In genomic region chr7:101093231-101093630, GRCm38 (mm10) we compare ENCODE assay signal across 12 mouse cellular contexts. TPM values are rescaled to one million over a fixed set of nuclear protein-coding genes. Genes with fewer than 3 reads are reported as not detected.
A peak's percentile ranks its signal among the peaks of the same experiment; 100 is the strongest.
DNase-seq lines count a peak whose midpoint lies in the region; ATAC-seq and TF ChIP-seq lines count a peak whose summit lies in the region.
"Had no signal": no experiment of that assay in that cellular context is flagged by ENCODE, and none has a peak within 500 bp of the region (broad histone marks: within the 10 kb centered on the region; RNA-seq: fewer than 3 reads in every experiment).

No protein-coding gene starts in this region.

- H3K4me2 ChIP-seq in heart, embryonic 16.5 days (ENCODE audit: low read depth, low read length): peak overlapping the region; percentile 10
- H3K4me2 ChIP-seq in lung, postnatal 0 days (replicated peaks; ENCODE audit: low read depth, low read length): no peak overlapping the region
- H3K4me2 ChIP-seq: hindbrain, embryonic 12.5 days; lung, embryonic 14.5 days; midbrain, embryonic 13.5 days; neural tube, embryonic 15.5 days had no signal

- peak overlapping the region; percentile 38 for H3K27ac ChIP-seq in heart, embryonic 16.5 days (ENCODE audit: low read length)
- H3K27ac ChIP-seq in lung, postnatal 0 days (ENCODE audit: low read length): no peak overlapping the region
- H3K27ac ChIP-seq: hindbrain, embryonic 12.5 days; midbrain, embryonic 13.5 days; neural tube, embryonic 15.5 days had no signal

- no peak for DNase-seq in heart, adult 18-20 months
- DNase-seq in B cell, adult 2 months: peak; percentile 52 to 57
- peak; percentile 13 for DNase-seq in skeletal muscle tissue, adult 2 months (ENCODE audit: low read depth, low spot score)
- no peak for DNase-seq in lung, postnatal 0 days (ENCODE audit: low spot score)
- DNase-seq in gastrocnemius, adult 18-20 months (ENCODE audit: low spot score): no peak
- DNase-seq: kidney, postnatal 14 days; lung, embryonic 14.5 days had no signal

- H3K36me3 ChIP-seq in heart, embryonic 16.5 days (ENCODE audit: control insufficient read depth, insufficient read depth): no peaks in the 10 kb centered on the region
- no peaks in the 10 kb centered on the region for H3K36me3 ChIP-seq in lung, postnatal 0 days (ENCODE audit: insufficient read depth, low read length)
- H3K36me3 ChIP-seq: hindbrain, embryonic 12.5 days; midbrain, embryonic 13.5 days; neural tube, embryonic 15.5 days had no signal

- ATAC-seq in heart, embryonic 16.5 days (replicated peaks; ENCODE audit: extremely low read depth, insufficient read depth, low FRiP score): no peak
- ATAC-seq in common myeloid progenitor, adult 5-6 weeks (replicated peaks; ENCODE audit: low read depth, poor library complexity, severe bottlenecking): peak; percentile 20; the same call in 1 of the 2 replicates
- no peak for ATAC-seq in lung, postnatal 0 days
- ATAC-seq: midbrain, embryonic 13.5 days had no signal

- H3K9me3 ChIP-seq in heart, embryonic 16.5 days (replicated peaks; ENCODE audit: control insufficient read depth, low read length): no peaks in the 10 kb centered on the region
- H3K9me3 ChIP-seq in lung, postnatal 0 days (ENCODE audit: low read length): no peaks in the 10 kb centered on the region
- H3K9me3 ChIP-seq: hindbrain, embryonic 12.5 days; midbrain, embryonic 13.5 days; neural tube, embryonic 15.5 days had no signal

- H3K4me3 ChIP-seq in heart, embryonic 16.5 days (ENCODE audit: low read length): no peak overlapping the region
- no peak overlapping the region for H3K4me3 ChIP-seq in lung, postnatal 0 days (ENCODE audit: low read depth, low read length)
- H3K4me3 ChIP-seq: hindbrain, embryonic 12.5 days; midbrain, embryonic 13.5 days; neural tube, embryonic 15.5 days had no signal

- peaks cover 35% of the 10 kb centered on the region for H3K4me1 ChIP-seq in heart, embryonic 16.5 days (ENCODE audit: control insufficient read depth, insufficient read depth, low read length)
- H3K4me1 ChIP-seq in lung, postnatal 0 days (ENCODE audit: insufficient read depth, low read depth, low read length): peaks cover 13% of the 10 kb centered on the region; the same call in 1 of the 2 replicates
- H3K4me1 ChIP-seq: hindbrain, embryonic 12.5 days; midbrain, embryonic 13.5 days; neural tube, embryonic 15.5 days had no signal

- peak overlapping the region; percentile 18; the same call in 1 of the 2 replicates for H3K9ac ChIP-seq in heart, embryonic 16.5 days (ENCODE audit: low read length)
- no peak overlapping the region for H3K9ac ChIP-seq in lung, postnatal 0 days (replicated peaks; ENCODE audit: low read depth)
- H3K9ac ChIP-seq: hindbrain, embryonic 12.5 days; lung, embryonic 14.5 days; midbrain, embryonic 13.5 days; neural tube, embryonic 15.5 days had no signal

- no peak for TF ChIP-seq CTCF in lung, postnatal 0 days (IDR thresholded peaks at IDR 0.05)

- no peaks in the 10 kb centered on the region for H3K27me3 ChIP-seq in heart, embryonic 16.5 days (ENCODE audit: control insufficient read depth, insufficient read depth, low read length)
- H3K27me3 ChIP-seq in lung, postnatal 0 days (replicated peaks; ENCODE audit: insufficient read depth, low read length): no peaks in the 10 kb centered on the region
- H3K27me3 ChIP-seq: hindbrain, embryonic 12.5 days; midbrain, embryonic 13.5 days; neural tube, embryonic 15.5 days had no signal

- 70% methylated on average over 3 of the region's 3 CpGs for WGBS in heart, embryonic 16.5 days
- 66% methylated on average over 3 of the region's 3 CpGs for WGBS in lung, postnatal 0 days

- no peak for TF ChIP-seq EP300 in lung, postnatal 0 days (IDR thresholded peaks at IDR 0.05)

RNA-seq across cellular contexts. Expression of gene Fchsd2, which starts 0.6 kb away (rescaled TPM):
- 15.1 and 16.4 TPM in 2 replicates for polyA plus RNA-seq in heart, embryonic 16.5 days (2015; fragmentation: Nextera tagmentation; extraction: Ambion mirVana)
- total RNA-seq in heart, adult 18-20 months (2021): 10 to 100 TPM; 18.3 to 22.5 TPM
- total RNA-seq in common myeloid progenitor, adult 5-6 weeks (2017): 43.4 and 85.4 TPM in 2 replicates
- 16.0 and 17.7 TPM in 2 replicates for polyA plus RNA-seq in lung, postnatal 0 days (2015; fragmentation: Nextera tagmentation; extraction: Ambion mirVana)
- 1 to 10 TPM; 5.2 to 6.3 TPM for total RNA-seq in gastrocnemius, adult 18-20 months (2021)

Comparison
In these comparisons a context has a peak if more than half of its experiments do, and no peak if none do; other contexts are left out.
1. DNase-seq: peak in B cell, adult 2 months (2 of 2) and skeletal muscle tissue, adult 2 months (single experiment); none in heart, adult 18-20 months (0 of 2), lung, postnatal 0 days (single experiment) and gastrocnemius, adult 18-20 months (single experiment).